Mouse (Mus musculus) heart, postnatal 36 days (tissue): ENCODE results near the gene Slc29a2. TPM values are rescaled to one million over a fixed set of nuclear protein-coding genes. Genes with fewer than 3 reads are reported as not detected.

ENCODE experiments used
- DNase-seq, 2 experiments: peaks; one replicate each; pipeline ENCODE4 v3.0.0; 2021 to 2022
- intact Hi-C: fragments of 180-260 bp; cut with DNase I; formaldehyde crosslinking; loops from one replicate; pipeline ENCODE4 v1.15.1; 2025
- total RNA-seq, 2 experiments: library from RNA; stranded (reverse); gene quantifications; 2 replicates each; pipeline ENCODE4 v1.2.3; 2021

Slc29a2 gene
- total RNA-seq, 2 experiments from 2014 or later: 12.7 to 13.2 TPM

- no peak for DNase-seq
- intact Hi-C loops: loop anchor here (1.0 kb wide), 2 partner anchors 17 to 58 kb away; no protein-coding TSS in a partner anchor
Measured at GRCm38 (mm10) chr19:5073518-5073917, 49.9 kb downstream of the Slc29a2 start.

- DNase-seq: no peak
- intact Hi-C loops: no loop called here
Measured at GRCm38 (mm10) chr19:5079279-5079678, 55.6 kb downstream of the Slc29a2 start.

Other genes starting within 250 kb of the Slc29a2 start
- gene Rbm4, start 230.0 kb upstream of the Slc29a2 start, total RNA-seq: 10 to 100 TPM; 42.5 to 43.7 TPM
- gene Gm21992, start 212.2 kb upstream of the Slc29a2 start, total RNA-seq: 10 to 100 TPM; 18.3 to 19.8 TPM
- gene Rbm14, start 212.2 kb upstream of the Slc29a2 start, total RNA-seq: 10 to 100 TPM; 23.0 to 24.5 TPM
- 10 to 100 TPM; 28.4 to 30.3 TPM for gene Ccs, start 184.5 kb upstream of the Slc29a2 start, total RNA-seq
- gene Ccdc87, start 184.5 kb upstream of the Slc29a2 start, total RNA-seq: not detected
- 10 to 100 TPM; 84.5 to 90.7 TPM for gene Ctsf, start 168.7 kb upstream of the Slc29a2 start, total RNA-seq
- gene Actn3, start 146.0 kb upstream of the Slc29a2 start, total RNA-seq: under 1 TPM; 0.30 to 0.44 TPM
- 1 to 10 TPM; 3.2 to 3.4 TPM for gene Zdhhc24, start 145.2 kb upstream of the Slc29a2 start, total RNA-seq
- gene Bbs1, start 117.2 kb upstream of the Slc29a2 start, total RNA-seq: 1 to 10 TPM; 2.3 to 5.1 TPM
- 10 to 100 TPM; 17.4 to 21.3 TPM for gene Dpp3, start 95.6 kb upstream of the Slc29a2 start, total RNA-seq
- gene Peli3, start 80.7 kb upstream of the Slc29a2 start, total RNA-seq: 1 to 10 TPM; 1.6 to 3.3 TPM
- gene Mrpl11, start 61.7 kb upstream of the Slc29a2 start, total RNA-seq: 10 to 100 TPM; 69.1 to 69.9 TPM
- gene Npas4, start 33.5 kb upstream of the Slc29a2 start, total RNA-seq: not detected
- gene B4gat1, start 15.0 kb downstream of the Slc29a2 start, total RNA-seq: 10 to 100 TPM; 45.1 to 47.2 TPM
- gene AC124502.3, start 15.0 kb downstream of the Slc29a2 start, total RNA-seq: 1 to 10 TPM; 1.4 to 3.9 TPM
- 10 to 100 TPM; 13.9 to 15.6 TPM for gene Brms1, start 17.5 kb downstream of the Slc29a2 start, total RNA-seq
- 1 to 10 TPM; 1.8 to 2.1 TPM for gene Rin1, start 26.6 kb downstream of the Slc29a2 start, total RNA-seq
- gene Cd248, start 44.2 kb downstream of the Slc29a2 start, total RNA-seq: 10 to 100 TPM; 13.8 to 15.1 TPM
- 1 to 10 TPM; 1.7 to 2.8 TPM for gene Tmem151a, start 61.7 kb downstream of the Slc29a2 start, total RNA-seq
- 100 to 1,000 TPM in 1 of 2 experiments, 10 to 100 TPM in 1; 89.0 to 102 TPM for gene Yif1a, start 64.7 kb downstream of the Slc29a2 start, total RNA-seq
- gene Cnih2, start 74.7 kb downstream of the Slc29a2 start, total RNA-seq: under 1 TPM; 0.30 to 0.31 TPM
- 100 to 1,000 TPM; 176 to 201 TPM for gene Rab1b, start 83.2 kb downstream of the Slc29a2 start, total RNA-seq
- gene Klc2, start 94.7 kb downstream of the Slc29a2 start, total RNA-seq: 10 to 100 TPM; 47.3 to 49.7 TPM
- 10 to 100 TPM; 19.9 to 21.5 TPM for gene Pacs1, start 249.3 kb downstream of the Slc29a2 start, total RNA-seq